Mouse (Mus musculus): ENCODE measurements around the gene Crybg1.

GRCm38 (mm10) chr10:44114611-44115010 lies 34.0 kb downstream of the Crybg1 start:
- TF ChIP-seq EP300 (IDR thresholded peaks at IDR 0.05; ENCODE audit: low read depth) (no peak), CTCF (IDR thresholded peaks at IDR 0.05; ENCODE audit: low read depth) (no peak)
